Mouse (Mus musculus) kidney, embryonic 15.5 days (tissue): ENCODE results near the gene Prkcq. TPM values are rescaled to one million over a fixed set of nuclear protein-coding genes. Genes with fewer than 3 reads are reported as not detected.

Source experiments
- ATAC-seq: fragments of 200-750 bp; cut with Nextera tagmentation; replicated peaks from 2 replicates; pipeline ENCODE4 v1.8.0; 2017; ENCODE audit warnings: moderate TSS enrichment; ENCODE audit not compliant: low FRiP score
- H3K27ac ChIP-seq: fragments of 300-500 bp; sonication (generic); 2 replicates; pipeline ENCODE4 v1.5.1; 2015; ENCODE audit warnings: mild to moderate bottlenecking, inconsistent platforms
- H3K27me3 ChIP-seq: fragments of 300-500 bp; sonication (generic); 2 replicates; pipeline ENCODE4 v1.6.1; 2015; ENCODE audit warnings: inconsistent platforms
- H3K36me3 ChIP-seq: fragments of 300-500 bp; sonication (generic); 2 replicates; pipeline ENCODE4 v1.6.1; 2015; ENCODE audit warnings: inconsistent platforms
- H3K4me1 ChIP-seq: fragments of 300-500 bp; sonication (generic); 2 replicates; pipeline ENCODE4 v1.6.1; 2015; ENCODE audit warnings: inconsistent platforms
- H3K4me2 ChIP-seq: fragments of 300-500 bp; sonication (generic); 2 replicates; pipeline ENCODE4 v1.6.1; 2015; ENCODE audit warnings: moderate library complexity, mild to moderate bottlenecking, inconsistent platforms
- H3K4me3 ChIP-seq: fragments of 300-500 bp; sonication (generic); replicated peaks from 2 replicates; pipeline ENCODE4 v1.5.1; 2015; ENCODE audit warnings: mild to moderate bottlenecking, inconsistent platforms
- H3K9ac ChIP-seq: fragments of 300-500 bp; sonication (generic); 2 replicates; pipeline ENCODE4 v1.6.1; 2015; ENCODE audit warnings: mild to moderate bottlenecking, inconsistent platforms
- H3K9me3 ChIP-seq: fragments of 300-500 bp; sonication (generic); replicated peaks from 2 replicates; pipeline ENCODE4 v1.6.1; 2016; ENCODE audit warnings: inconsistent platforms
- WGBS: fragments of 180-500 bp; shearing (Covaris S2); methylation state at CpG from one replicate; pipeline ENCODE4 v1.1.7; 2015; ENCODE audit warnings: mixed read lengths; 5-methylcytosine and 5-hydroxymethylcytosine counted together
- polyA plus RNA-seq: library from polyadenylated mRNA; unstranded; fragments of >200 nt; fragmentation: Nextera tagmentation; extraction: Ambion mirVana; gene quantifications from 2 replicates; pipeline ENCODE4 v1.2.1, GENCODE M21; 2015

Gene Prkcq
- polyA plus RNA-seq, 1 experiment from 2014 or later = 3.4 TPM

GRCm38 (mm10) chr2:11188279-11188678 is 16.4 kb downstream of the Prkcq start:
- 85% methylated on average over 1 of the region's 1 CpGs for WGBS
- H3K4me2 ChIP-seq = no peak overlapping the region
- no peaks in the 10 kb centered on the region for H3K27me3 ChIP-seq

GRCm38 (mm10) chr2:11189150-11189767 is 17.4 kb downstream of the Prkcq start:
- 84% methylated on average over 4 of the region's 4 CpGs for WGBS
- Histone ChIP-seq H3K9me3 (no peaks in the 10 kb centered on the region), H3K9ac (no peak overlapping the region), H3K4me1 (0 out of 2 replicates have a peak, but pooled peaks cover 3% of the 10 kb centered on the region), H3K27ac (no peak overlapping the region), H3K4me3 (no peak overlapping the region), H3K27me3 (no peaks in the 10 kb centered on the region), H3K4me2 (no peak overlapping the region), H3K36me3 (no peaks in the 10 kb centered on the region)
- ATAC-seq = no peak

More at GRCm38 (mm10) chr2:11188279-11188678, 16.4 kb downstream of the Prkcq start:
- H3K4me3 ChIP-seq = no peak overlapping the region
- H3K9me3 ChIP-seq = no peaks in the 10 kb centered on the region
- H3K27ac ChIP-seq = no peak overlapping the region
- 0 out of 2 replicates have a peak, but pooled peaks cover 3% of the 10 kb centered on the region for H3K4me1 ChIP-seq
- no peaks in the 10 kb centered on the region for H3K36me3 ChIP-seq
- no peak for ATAC-seq
- H3K9ac ChIP-seq = no peak overlapping the region

GRCm38 (mm10) chr2:11192281-11193098 is 20.6 kb downstream of the Prkcq start:
- 51% methylated on average over 12 of the region's 12 CpGs for WGBS
- Histone ChIP-seq H3K27ac (no peak overlapping the region), H3K27me3 (no peaks in the 10 kb centered on the region), H3K36me3 (no peaks in the 10 kb centered on the region), H3K4me1 (0 out of 2 replicates have a peak, but pooled peaks cover 3% of the 10 kb centered on the region), H3K4me3 (no peak overlapping the region), H3K9me3 (no peaks in the 10 kb centered on the region), H3K4me2 (0 out of 2 replicates have a peak overlapping the region, but pooled peaks have one; percentile 8), H3K9ac (no peak overlapping the region)
- no peak for ATAC-seq

GRCm38 (mm10) chr2:11193099-11193618 is 21.3 kb downstream of the Prkcq start:
- WGBS = 70% methylated on average over 6 of the region's 6 CpGs
- no peak for ATAC-seq

GRCm38 (mm10) chr2:11194732-11195340 is 22.9 kb downstream of the Prkcq start:
- 0 out of 2 replicates have a peak, but pooled peaks cover 3% of the 10 kb centered on the region for H3K4me1 ChIP-seq
- no peak for ATAC-seq
- no peak overlapping the region for H3K4me3 ChIP-seq
- H3K4me2 ChIP-seq = no peak overlapping the region
- WGBS = 76% methylated on average over 5 of the region's 5 CpGs
- H3K27me3 ChIP-seq = no peaks in the 10 kb centered on the region
- H3K9me3 ChIP-seq = no peaks in the 10 kb centered on the region
- no peak overlapping the region for H3K27ac ChIP-seq
- H3K36me3 ChIP-seq = no peaks in the 10 kb centered on the region
- H3K9ac ChIP-seq = no peak overlapping the region

More at GRCm38 (mm10) chr2:11193099-11193618, 21.3 kb downstream of the Prkcq start:
- no peaks in the 10 kb centered on the region for H3K27me3 ChIP-seq
- no peaks in the 10 kb centered on the region for H3K9me3 ChIP-seq
- no peak overlapping the region for H3K9ac ChIP-seq
- H3K4me2 ChIP-seq = no peak overlapping the region
- H3K4me3 ChIP-seq = no peak overlapping the region
- no peak overlapping the region for H3K27ac ChIP-seq
- H3K36me3 ChIP-seq = no peaks in the 10 kb centered on the region
- 0 out of 2 replicates have a peak, but pooled peaks cover 3% of the 10 kb centered on the region for H3K4me1 ChIP-seq

GRCm38 (mm10) chr2:11196071-11196470 is 24.2 kb downstream of the Prkcq start:
- no peak overlapping the region for H3K4me2 ChIP-seq
- 0 out of 2 replicates have a peak, but pooled peaks cover 3% of the 10 kb centered on the region for H3K4me1 ChIP-seq
- 86% methylated on average over 2 of the region's 2 CpGs for WGBS
- H3K4me3 ChIP-seq = no peak overlapping the region
- no peaks in the 10 kb centered on the region for H3K9me3 ChIP-seq
- H3K27ac ChIP-seq = no peak overlapping the region
- H3K9ac ChIP-seq = no peak overlapping the region
- H3K27me3 ChIP-seq = no peaks in the 10 kb centered on the region
- ATAC-seq = no peak
- H3K36me3 ChIP-seq = no peaks in the 10 kb centered on the region

GRCm38 (mm10) chr2:11196952-11197559 is 25.1 kb downstream of the Prkcq start:
- ATAC-seq = no peak
- Histone ChIP-seq H3K9me3 (no peaks in the 10 kb centered on the region), H3K4me3 (no peak overlapping the region), H3K36me3 (no peaks in the 10 kb centered on the region), H3K27ac (no peak overlapping the region), H3K4me1 (0 out of 2 replicates have a peak, but pooled peaks cover 3% of the 10 kb centered on the region), H3K4me2 (no peak overlapping the region), H3K9ac (no peak overlapping the region), H3K27me3 (no peaks in the 10 kb centered on the region)
- 80% methylated on average over 5 of the region's 5 CpGs for WGBS

GRCm38 (mm10) chr2:11199624-11200023 is 27.7 kb downstream of the Prkcq start:
- Histone ChIP-seq H3K9ac (no peak overlapping the region), H3K36me3 (no peaks in the 10 kb centered on the region), H3K4me1 (no peaks in the 10 kb centered on the region), H3K4me3 (no peak overlapping the region), H3K9me3 (no peaks in the 10 kb centered on the region), H3K27me3 (no peaks in the 10 kb centered on the region), H3K27ac (no peak overlapping the region), H3K4me2 (no peak overlapping the region)
- WGBS = 84% methylated on average over 5 of the region's 5 CpGs
- ATAC-seq = no peak

GRCm38 (mm10) chr2:11202841-11203240 is 30.9 kb downstream of the Prkcq start:
- no peaks in the 10 kb centered on the region for H3K9me3 ChIP-seq
- H3K27me3 ChIP-seq = no peaks in the 10 kb centered on the region
- H3K4me3 ChIP-seq = no peak overlapping the region
- no peak overlapping the region for H3K27ac ChIP-seq
- no peaks in the 10 kb centered on the region for H3K4me1 ChIP-seq
- WGBS = 92% methylated on average over 11 of the region's 11 CpGs
- H3K9ac ChIP-seq = no peak overlapping the region
- ATAC-seq = no peak
- no peak overlapping the region for H3K4me2 ChIP-seq
- H3K36me3 ChIP-seq = no peaks in the 10 kb centered on the region

- no peaks in the 10 kb centered on the region for H3K4me1 ChIP-seq
- no peak overlapping the region for H3K4me3 ChIP-seq
- no peaks in the 10 kb centered on the region for H3K9me3 ChIP-seq
- ATAC-seq = no peak
- H3K27ac ChIP-seq = no peak overlapping the region
- H3K36me3 ChIP-seq = no peaks in the 10 kb centered on the region
- no peaks in the 10 kb centered on the region for H3K27me3 ChIP-seq
- no peak overlapping the region for H3K4me2 ChIP-seq
- 67% methylated on average over 5 of the region's 5 CpGs for WGBS
- H3K9ac ChIP-seq = no peak overlapping the region
Measured at GRCm38 (mm10) chr2:11203261-11203660, 31.4 kb downstream of the Prkcq start.

GRCm38 (mm10) chr2:11204232-11204631 is 32.3 kb downstream of the Prkcq start:
- H3K27ac ChIP-seq = no peak overlapping the region
- no peak overlapping the region for H3K4me2 ChIP-seq
- 67% methylated on average over 5 of the region's 5 CpGs for WGBS

More at GRCm38 (mm10) chr2:11204232-11204631, 32.3 kb downstream of the Prkcq start:
- Histone ChIP-seq H3K9ac (no peak overlapping the region), H3K4me3 (no peak overlapping the region), H3K36me3 (no peaks in the 10 kb centered on the region), H3K4me1 (no peaks in the 10 kb centered on the region), H3K27me3 (no peaks in the 10 kb centered on the region), H3K9me3 (no peaks in the 10 kb centered on the region)
- ATAC-seq = no peak; the same call in 1 of the 2 replicates
